Mouse (Mus musculus): ENCODE measurements around the gene Asb18. TPM values are rescaled to one million over a fixed set of nuclear protein-coding genes. Genes with fewer than 3 reads are reported as not detected.

The Asb18 gene
- not detected in 2 replicates for polyA plus RNA-seq (2012)

GRCm38 (mm10) chr1:90014446-90014845 lies at the start of gene Asb18:
Gene Asb18, minus strand, starts transcription at chr1:90014666.

DNA sequence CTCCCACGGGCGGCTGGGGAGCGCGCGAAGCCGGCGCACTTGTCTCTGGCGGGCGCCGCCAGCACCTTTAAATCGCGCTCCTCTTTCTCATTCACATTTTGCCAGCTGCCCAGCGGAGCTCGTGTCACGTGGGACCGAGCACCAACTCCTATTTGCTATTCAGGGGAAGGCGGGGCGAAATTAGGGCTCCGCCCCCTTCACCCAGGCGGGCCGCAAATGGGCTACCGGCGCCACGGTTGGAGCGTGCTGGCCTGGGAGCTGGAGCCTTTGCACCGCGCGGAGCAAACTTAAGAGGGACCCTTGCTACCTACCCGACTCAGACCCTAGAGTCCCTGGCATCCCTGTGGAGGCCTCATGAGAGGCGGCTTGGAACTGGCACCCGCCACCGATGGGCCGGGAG lies 83.3 kb downstream of the Asb18 start, which contains the start of gene Gbx2:
Gene Gbx2, minus strand, starts transcription at position 60 of the 400 bp plus-strand sequence.

Other genes starting within 250 kb of the Asb18 start
- 5.3 and 6.0 TPM in 2 replicates for gene Gbx2, start 83.5 kb downstream of the Asb18 start, polyA plus RNA-seq (2012)
- gene Iqca, start 138.7 kb upstream of the Asb18 start, polyA plus RNA-seq (2012), result not detected in 2 replicates
- not detected in 2 replicates for gene Ackr3, start 189.3 kb upstream of the Asb18 start, polyA plus RNA-seq (2012)